Mouse (Mus musculus): ENCODE results near the gene Tnfsf11. TPM values are rescaled to one million over a fixed set of nuclear protein-coding genes. Genes with fewer than 3 reads are reported as not detected.

Tnfsf11 gene
- polyA plus RNA-seq, 1 experiment: not detected

DNA sequence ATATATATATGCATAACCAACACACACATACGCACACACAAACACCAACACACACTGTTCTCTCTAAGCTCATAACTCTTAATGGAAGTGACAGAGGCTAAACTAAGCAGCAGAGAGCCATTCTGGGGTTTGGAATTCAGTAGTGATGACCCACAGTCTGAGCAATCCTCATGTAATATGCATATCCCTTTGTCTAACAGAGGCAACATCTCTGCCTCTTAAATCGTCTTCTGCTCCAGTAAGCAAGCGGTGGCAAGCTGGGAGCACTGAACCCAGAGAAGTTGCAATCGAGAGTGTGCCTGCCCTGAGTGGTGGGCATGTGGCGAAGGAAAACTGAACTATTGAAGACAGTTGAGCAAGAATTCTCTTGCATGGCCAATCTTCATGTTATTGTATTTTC is 61.2 kb downstream of the Tnfsf11 start:
- H3K4me3 ChIP-seq (replicated peaks; ENCODE audit: control insufficient read depth, low read depth, low read length): no peak overlapping the region
- H3K27ac ChIP-seq (ENCODE audit: control insufficient read depth, insufficient read depth, low read depth, low read length, poor library complexity): no peak overlapping the region
- H3K4me1 ChIP-seq (ENCODE audit: control insufficient read depth, insufficient read depth, low read length): no peaks in the 10 kb centered on the region
- TF ChIP-seq POLR2A (IDR thresholded peaks at IDR 0.05; ENCODE audit: borderline replicate concordance, control insufficient read depth, low read depth, low read length): no peak
- TF ChIP-seq CTCF (IDR thresholded peaks at IDR 0.05; ENCODE audit: control insufficient read depth, insufficient read depth, low read length): no peak
- 85% methylated on average over 5 of the region's 5 CpGs for WGBS

DNA sequence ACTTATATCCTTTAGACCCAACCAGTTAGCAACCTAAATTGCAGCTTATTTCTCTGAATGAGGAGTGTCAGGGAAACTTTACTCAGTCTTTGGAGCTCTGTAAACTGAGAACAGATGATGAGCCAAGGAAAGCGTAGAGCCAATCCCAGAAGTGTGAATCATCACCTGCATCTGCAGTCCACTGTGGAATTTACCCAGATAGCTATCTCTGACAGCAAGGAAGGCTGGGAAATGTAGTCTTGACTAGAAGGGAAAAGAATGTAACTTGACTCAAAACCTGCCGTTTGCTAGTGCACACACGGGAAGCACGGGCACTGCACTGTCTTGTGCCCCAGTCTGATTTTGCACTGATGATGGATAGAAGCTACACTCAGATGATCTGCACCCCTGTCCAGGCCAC is 63.0 kb downstream of the Tnfsf11 start:
- H3K4me1 ChIP-seq (ENCODE audit: control insufficient read depth, insufficient read depth, low read length): no peaks in the 10 kb centered on the region
- no peak overlapping the region for H3K27ac ChIP-seq (ENCODE audit: control insufficient read depth, insufficient read depth, low read depth, low read length, poor library complexity)
- WGBS: 62% methylated on average over 4 of the region's 4 CpGs
- TF ChIP-seq POLR2A (IDR thresholded peaks at IDR 0.05; ENCODE audit: borderline replicate concordance, control insufficient read depth, low read depth, low read length) (no peak), CTCF (IDR thresholded peaks at IDR 0.05; ENCODE audit: control insufficient read depth, insufficient read depth, low read length) (no peak)
- H3K4me3 ChIP-seq (replicated peaks; ENCODE audit: control insufficient read depth, low read depth, low read length): no peak overlapping the region

DNA sequence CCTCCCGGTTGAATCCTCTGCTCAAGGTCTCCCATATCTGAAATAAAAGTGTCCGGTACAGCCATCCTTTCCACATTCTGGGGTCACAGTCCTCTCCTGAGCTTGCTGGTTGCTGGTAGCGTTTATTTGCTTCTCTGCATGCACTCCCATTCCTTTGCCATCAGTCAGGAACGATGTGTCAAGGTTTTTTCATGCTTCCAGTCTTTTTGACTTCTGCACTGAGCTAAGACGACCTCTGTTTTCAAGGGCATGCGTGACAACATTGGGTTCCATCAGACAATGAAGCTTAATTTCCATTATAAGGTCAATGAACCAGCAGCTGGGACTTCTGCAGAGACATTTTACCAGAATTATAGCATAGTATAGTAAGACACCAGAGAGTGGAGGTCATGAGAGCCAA is 68.5 kb downstream of the Tnfsf11 start:
- no peak for TF ChIP-seq POLR2A (IDR thresholded peaks at IDR 0.05; ENCODE audit: borderline replicate concordance, control insufficient read depth, low read depth, low read length)
- no peak for TF ChIP-seq CTCF (IDR thresholded peaks at IDR 0.05; ENCODE audit: control insufficient read depth, insufficient read depth, low read length)
- 77% methylated on average over 6 of the region's 6 CpGs for WGBS
- H3K27ac ChIP-seq (ENCODE audit: control insufficient read depth, insufficient read depth, low read depth, low read length, poor library complexity): no peak overlapping the region
- H3K4me3 ChIP-seq (replicated peaks; ENCODE audit: control insufficient read depth, low read depth, low read length): no peak overlapping the region
- H3K4me1 ChIP-seq (ENCODE audit: control insufficient read depth, insufficient read depth, low read length): no peaks in the 10 kb centered on the region

DNA sequence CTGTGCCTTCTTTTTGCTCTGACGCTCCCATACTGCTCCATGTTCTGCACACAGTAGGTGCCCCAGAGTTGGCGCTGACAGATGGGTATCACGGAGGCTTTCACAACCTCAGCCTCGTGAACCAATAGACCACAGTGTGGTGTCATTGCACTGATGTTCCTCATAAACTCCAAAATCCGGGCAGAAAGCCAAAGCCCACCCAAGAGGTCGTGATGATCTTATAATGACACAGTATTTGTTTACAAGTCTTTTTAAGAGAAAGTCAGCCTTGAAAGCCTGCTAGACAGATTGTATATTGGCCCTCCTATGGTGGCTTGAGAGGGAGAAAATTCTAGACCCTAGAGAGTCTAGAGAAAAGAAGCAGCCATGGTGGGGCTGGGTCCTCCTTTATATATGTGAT is 70.6 kb downstream of the Tnfsf11 start:
- WGBS: 26% methylated on average over 6 of the region's 6 CpGs
- no peak for TF ChIP-seq CTCF (IDR thresholded peaks at IDR 0.05; ENCODE audit: control insufficient read depth, insufficient read depth, low read length)
- TF ChIP-seq POLR2A (IDR thresholded peaks at IDR 0.05; ENCODE audit: borderline replicate concordance, control insufficient read depth, low read depth, low read length): no peak

DNA sequence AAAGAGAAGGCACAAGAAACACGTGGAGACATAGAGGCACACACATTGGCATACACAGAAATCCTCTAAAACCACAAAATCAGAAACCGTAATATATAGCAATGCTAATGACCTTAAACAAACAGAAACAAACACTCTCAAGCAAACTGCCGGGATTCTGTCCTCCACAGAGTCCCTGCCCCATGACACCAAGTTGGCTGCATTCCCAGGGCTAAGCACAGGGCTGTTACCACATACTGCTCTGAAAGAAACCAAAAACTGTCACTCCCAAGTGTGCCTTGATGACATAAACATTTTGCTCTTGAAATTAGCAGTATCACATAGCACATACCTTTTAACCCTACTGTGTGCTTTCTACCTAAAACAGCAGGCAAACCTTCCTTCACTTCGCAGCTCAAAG is 71.7 kb downstream of the Tnfsf11 start:
- no peak for TF ChIP-seq CTCF (IDR thresholded peaks at IDR 0.05; ENCODE audit: control insufficient read depth, insufficient read depth, low read length)
- no peak for TF ChIP-seq POLR2A (IDR thresholded peaks at IDR 0.05; ENCODE audit: borderline replicate concordance, control insufficient read depth, low read depth, low read length)
- WGBS: 33% methylated on average over 4 of the region's 4 CpGs
- Histone ChIP-seq H3K4me3 (replicated peaks; ENCODE audit: control insufficient read depth, low read depth, low read length) (no peak overlapping the region), H3K4me1 (ENCODE audit: control insufficient read depth, insufficient read depth, low read length) (no peaks in the 10 kb centered on the region), H3K27ac (ENCODE audit: control insufficient read depth, insufficient read depth, low read depth, low read length, poor library complexity) (no peak overlapping the region)

More for the DNA sequence above, 70.6 kb downstream of the Tnfsf11 start:
- Histone ChIP-seq H3K4me3 (replicated peaks; ENCODE audit: control insufficient read depth, low read depth, low read length) (no peak overlapping the region), H3K27ac (ENCODE audit: control insufficient read depth, insufficient read depth, low read depth, low read length, poor library complexity) (no peak overlapping the region), H3K4me1 (ENCODE audit: control insufficient read depth, insufficient read depth, low read length) (no peaks in the 10 kb centered on the region)

DNA sequence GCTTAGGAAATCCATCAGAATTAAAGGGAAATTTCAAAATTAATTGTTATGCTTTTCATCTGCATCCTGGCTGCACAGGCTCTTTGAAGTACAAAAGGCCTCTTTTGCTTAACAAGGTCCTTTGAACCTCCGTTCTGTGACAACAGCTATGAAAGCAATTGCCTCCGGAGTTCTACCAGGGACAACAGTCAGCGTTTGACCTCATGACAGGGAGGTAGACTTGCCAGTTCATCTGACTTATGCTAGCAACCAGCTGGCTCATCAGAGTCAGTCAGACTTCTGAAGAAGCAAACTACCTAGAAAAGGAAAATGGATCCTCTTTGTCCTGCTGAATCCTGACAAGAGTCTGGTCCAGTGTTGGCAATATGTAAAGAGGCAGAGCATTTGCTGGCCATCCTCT is 72.5 kb downstream of the Tnfsf11 start:
- H3K4me1 ChIP-seq (ENCODE audit: control insufficient read depth, insufficient read depth, low read length): no peaks in the 10 kb centered on the region
- no peak overlapping the region for H3K27ac ChIP-seq (ENCODE audit: control insufficient read depth, insufficient read depth, low read depth, low read length, poor library complexity)
- H3K4me3 ChIP-seq (replicated peaks; ENCODE audit: control insufficient read depth, low read depth, low read length): no peak overlapping the region
- 68% methylated on average over 3 of the region's 3 CpGs for WGBS
- TF ChIP-seq POLR2A (IDR thresholded peaks at IDR 0.05; ENCODE audit: borderline replicate concordance, control insufficient read depth, low read depth, low read length): no peak
- TF ChIP-seq CTCF (IDR thresholded peaks at IDR 0.05; ENCODE audit: control insufficient read depth, insufficient read depth, low read length): no peak

DNA sequence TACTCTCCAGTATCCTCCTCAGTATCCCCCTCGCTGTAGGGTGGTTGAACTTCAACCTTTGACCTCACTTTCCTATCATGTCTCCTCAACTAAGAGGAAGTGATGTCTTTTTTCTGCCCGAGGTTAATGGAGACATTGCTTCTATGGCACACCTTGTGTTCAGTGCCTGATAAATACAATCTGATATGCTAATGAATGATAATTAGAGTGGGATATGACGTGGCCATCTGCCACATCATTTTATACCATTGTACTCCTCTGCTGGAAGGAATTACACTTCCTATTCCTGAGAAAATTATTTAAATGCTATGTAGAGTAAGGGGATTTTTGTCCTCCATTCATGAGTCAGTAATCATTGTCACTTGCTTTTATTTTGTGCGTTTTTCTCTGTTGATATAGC is 78.8 kb downstream of the Tnfsf11 start:
- H3K27ac ChIP-seq (ENCODE audit: control insufficient read depth, insufficient read depth, low read depth, low read length, poor library complexity): no peak overlapping the region
- TF ChIP-seq POLR2A (IDR thresholded peaks at IDR 0.05; ENCODE audit: borderline replicate concordance, control insufficient read depth, low read depth, low read length) (no peak), CTCF (IDR thresholded peaks at IDR 0.05; ENCODE audit: control insufficient read depth, insufficient read depth, low read length) (no peak)
- H3K4me1 ChIP-seq (ENCODE audit: control insufficient read depth, insufficient read depth, low read length): no peaks in the 10 kb centered on the region
- WGBS: 60% methylated on average over 4 of the region's 4 CpGs
- no peak overlapping the region for H3K4me3 ChIP-seq (replicated peaks; ENCODE audit: control insufficient read depth, low read depth, low read length)

Other genes starting within 250 kb of the Tnfsf11 start
- not detected in 2 replicates for gene Fam216b, start 219.0 kb downstream of the Tnfsf11 start, polyA plus RNA-seq (2011; ENCODE audit: insufficient read depth, insufficient read length, low replicate concordance, missing spikeins)
- 7.6 and 9.1 TPM in 2 replicates for gene Akap11, start 228.8 kb upstream of the Tnfsf11 start, polyA plus RNA-seq (2011; ENCODE audit: insufficient read depth, insufficient read length, low replicate concordance, missing spikeins)